Mouse (Mus musculus): Measurements from ENCODE around the gene Ccdc6.

The Ccdc6 gene

DNA sequence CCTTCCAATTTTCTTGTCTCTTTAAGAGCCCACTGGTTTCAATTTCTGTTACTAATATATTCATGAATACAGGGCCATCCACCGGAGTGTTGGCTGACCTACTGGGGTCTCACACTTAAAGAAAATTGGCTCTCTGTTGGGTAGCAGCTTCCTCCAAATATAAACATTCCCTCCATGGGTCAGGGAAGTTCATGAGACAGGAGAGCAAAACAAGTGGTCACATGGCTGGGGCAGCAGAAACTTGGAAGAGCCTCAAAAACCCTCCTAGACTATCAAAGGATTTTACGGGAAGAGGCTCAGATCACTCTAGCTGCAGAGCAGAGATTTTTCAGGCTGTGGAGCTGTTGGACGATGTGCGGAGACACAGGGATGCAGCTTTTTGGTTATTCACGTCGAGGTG lies 128.8 kb downstream of the Ccdc6 start:
- DNase-seq, result no peak

GRCm38 (mm10) chr10:70226608-70227007 lies 129.7 kb downstream of the Ccdc6 start:
- no peak for DNase-seq

GRCm38 (mm10) chr10:70230352-70230751 lies 133.4 kb downstream of the Ccdc6 start:
- DNase-seq, result no peak

- no peak for DNase-seq
These were observed 141.0 kb downstream of the Ccdc6 start for GRCm38 (mm10) chr10:70237936-70238335.
